Mouse (Mus musculus) adrenal gland, postnatal 36 days (tissue): ENCODE data around the gene Limk2. TPM values are rescaled to one million over a fixed set of nuclear protein-coding genes. Genes with fewer than 3 reads are reported as not detected.
A peak's percentile ranks its signal among the peaks of the same experiment; 100 is the strongest.

Experiments
- DNase-seq, 2 experiments: peaks; one replicate each; pipeline ENCODE4 v3.0.0; 2021; ENCODE audit warnings: mixed read lengths in 1 of 2
- total RNA-seq, 2 experiments: library from RNA; stranded (reverse); gene quantifications; 2 replicates each; pipeline ENCODE4 v1.2.3; 2021

Gene Limk2
- total RNA-seq, 2 experiments from 2014 or later: 15.6 to 25.4 TPM

GRCm38 (mm10) chr11:3416399-3416798 is 7.4 kb upstream of the Limk2 start:
- DNase-seq: no peak

GRCm38 (mm10) chr11:3412111-3412510 is 3.1 kb upstream of the Limk2 start:
- no peak for DNase-seq

GRCm38 (mm10) chr11:3408131-3408996 is 625 bp downstream of the Limk2 start:
- peak; percentile 28 to 36 for DNase-seq

- DNase-seq: no peak
Measured at GRCm38 (mm10) chr11:3404287-3405047, 4.5 kb downstream of the Limk2 start.

- no peak for DNase-seq
Measured at GRCm38 (mm10) chr11:3403024-3403423, 6.0 kb downstream of the Limk2 start.

- DNase-seq: no peak
Measured at GRCm38 (mm10) chr11:3398318-3398717, 10.7 kb downstream of the Limk2 start.

- DNase-seq: no peak
Measured at GRCm38 (mm10) chr11:3396562-3396961, 12.4 kb downstream of the Limk2 start.

GRCm38 (mm10) chr11:3396091-3396490 is 12.9 kb downstream of the Limk2 start:
- DNase-seq: no peak

GRCm38 (mm10) chr11:3394520-3394919 is 14.5 kb downstream of the Limk2 start:
- DNase-seq: no peak

- DNase-seq: no peak
Measured at GRCm38 (mm10) chr11:3392526-3392925, 16.5 kb downstream of the Limk2 start.

- DNase-seq: no peak
Measured at GRCm38 (mm10) chr11:3390789-3391188, 18.2 kb downstream of the Limk2 start.

- no peak for DNase-seq
Measured at GRCm38 (mm10) chr11:3389996-3390395, 19.0 kb downstream of the Limk2 start.

GRCm38 (mm10) chr11:3387482-3388196 is 21.4 kb downstream of the Limk2 start:
- no peak for DNase-seq

- peak; percentile 91 to 92 for DNase-seq
Measured at GRCm38 (mm10) chr11:3386941-3387368, 22.0 kb downstream of the Limk2 start.

- no peak for DNase-seq
Measured at GRCm38 (mm10) chr11:3382602-3383594, 26.1 kb downstream of the Limk2 start.

- no peak for DNase-seq
Measured at GRCm38 (mm10) chr11:3381148-3381814, 27.7 kb downstream of the Limk2 start.

- no peak for DNase-seq
Measured at GRCm38 (mm10) chr11:3379427-3379826, 29.6 kb downstream of the Limk2 start.

GRCm38 (mm10) chr11:3374741-3375140 is 34.2 kb downstream of the Limk2 start:
- no peak for DNase-seq

- peak; percentile 13 to 23 for DNase-seq
Measured at GRCm38 (mm10) chr11:3374293-3374645, 34.7 kb downstream of the Limk2 start.

GRCm38 (mm10) chr11:3373591-3374292 is 35.2 kb downstream of the Limk2 start:
- no peak for DNase-seq
